Mouse (Mus musculus): ENCODE measurements around the gene Hist1h4d. TPM values are rescaled to one million over a fixed set of nuclear protein-coding genes. Genes with fewer than 3 reads are reported as not detected.
"Not testable (repeated sequence)": the region's sequence is repeated elsewhere in the genome, so short reads cannot be mapped to it uniquely, and the experiment has no call there.

Gene Hist1h4d
- polyA plus RNA-seq, 1 experiment from 2014 or later = 103 TPM

- 3% methylated on average over 3 of the region's 3 CpGs for WGBS
- not testable (repeated sequence) for H3K36me3 ChIP-seq; DNase-seq (ENCODE audit: low spot score); H3K27me3 ChIP-seq (ENCODE audit: low read depth, poor library complexity, severe bottlenecking); H3K9me3 ChIP-seq (replicated peaks)
- Histone ChIP-seq H3K4me1 (peaks cover 23% of the 10 kb centered on the region), H3K27ac (replicated peaks) (peak overlapping the region; percentile 95), H3K4me3 (peak overlapping the region; percentile 60)
Observed at GRCm38 (mm10) chr13:23542225-23542980, 39.0 kb upstream of the Hist1h4d start.

GRCm38 (mm10) chr13:23542999-23543607 lies 38.3 kb upstream of the Hist1h4d start, which contains the start of gene Hist1h2bh:
Gene Hist1h2bh (minus strand): TSS chr13:23543392.
- H3K27me3 ChIP-seq (ENCODE audit: low read depth, poor library complexity, severe bottlenecking); H3K9me3 ChIP-seq (replicated peaks); H3K36me3 ChIP-seq: not testable (repeated sequence)
- 0% methylated on average over 42 of the region's 42 CpGs for WGBS
- Histone ChIP-seq H3K4me3 (peak within 1 kb of the TSS; percentile 60), H3K27ac (replicated peaks) (peak within 1 kb of the TSS; percentile 95), H3K4me1 (peaks cover 17% of the 10 kb centered on the region)
- DNase-seq (ENCODE audit: low spot score) = peak; percentile 79

- Histone ChIP-seq H3K27me3 (ENCODE audit: low read depth, poor library complexity, severe bottlenecking) (no peaks in the 10 kb centered on the region), H3K9me3 (replicated peaks) (no peaks in the 10 kb centered on the region), H3K27ac (replicated peaks) (peak within 1 kb of the TSS; percentile 95), H3K4me3 (peak within 1 kb of the TSS; percentile 60), H3K36me3 (no peaks in the 10 kb centered on the region), H3K4me1 (peaks cover 17% of the 10 kb centered on the region)
- DNase-seq (ENCODE audit: low spot score) = peak; percentile 64
- under 1% methylated on average over 31 of the region's 45 CpGs for WGBS
Observed at GRCm38 (mm10) chr13:23543965-23544786, 37.2 kb upstream of the Hist1h4d start, which contains the start of gene Hist1h3f. Gene Hist1h3f (plus strand): TSS chr13:23544052.

- H3K9me3 ChIP-seq (replicated peaks); H3K27me3 ChIP-seq (ENCODE audit: low read depth, poor library complexity, severe bottlenecking); DNase-seq (ENCODE audit: low spot score); H3K36me3 ChIP-seq: not testable (repeated sequence)
- Histone ChIP-seq H3K4me1 (peaks cover 17% of the 10 kb centered on the region), H3K27ac (replicated peaks) (peak overlapping the region; percentile 95), H3K4me3 (peak overlapping the region; percentile 60)
- WGBS = 0% methylated on average over 13 of the region's 14 CpGs
Observed at GRCm38 (mm10) chr13:23544787-23545120, 36.6 kb upstream of the Hist1h4d start.

GRCm38 (mm10) chr13:23546694-23547093 lies 34.7 kb upstream of the Hist1h4d start:
- Histone ChIP-seq H3K4me3 (peak overlapping the region; percentile 7; the same call in 1 of the 2 replicates), H3K4me1 (peaks cover 25% of the 10 kb centered on the region), H3K36me3 (no peaks in the 10 kb centered on the region), H3K27ac (replicated peaks) (peak overlapping the region; percentile 72), H3K27me3 (ENCODE audit: low read depth, poor library complexity, severe bottlenecking) (no peaks in the 10 kb centered on the region), H3K9me3 (replicated peaks) (no peaks in the 10 kb centered on the region)
- no peak for DNase-seq (ENCODE audit: low spot score)
- 80% methylated on average over 5 of the region's 5 CpGs for WGBS

- DNase-seq (ENCODE audit: low spot score) = no peak
- H3K4me1 ChIP-seq = peaks cover 38% of the 10 kb centered on the region
- peak overlapping the region; percentile 56 for H3K4me3 ChIP-seq
- H3K27ac ChIP-seq (replicated peaks) = peak overlapping the region; percentile 98
- WGBS = 8% methylated on average over 3 of the region's 3 CpGs
- no peaks in the 10 kb centered on the region for H3K27me3 ChIP-seq (ENCODE audit: low read depth, poor library complexity, severe bottlenecking)
- H3K36me3 ChIP-seq = no peaks in the 10 kb centered on the region
- H3K9me3 ChIP-seq (replicated peaks) = no peaks in the 10 kb centered on the region
Observed at GRCm38 (mm10) chr13:23550761-23551145, 30.6 kb upstream of the Hist1h4d start.

- H3K9me3 ChIP-seq (replicated peaks); H3K36me3 ChIP-seq; H3K27me3 ChIP-seq (ENCODE audit: low read depth, poor library complexity, severe bottlenecking): not testable (repeated sequence)
- Histone ChIP-seq H3K4me1 (peaks cover 37% of the 10 kb centered on the region), H3K27ac (replicated peaks) (peak within 1 kb of the TSS; percentile 98), H3K4me3 (peak within 1 kb of the TSS; percentile 56)
- under 1% methylated on average over 47 of the region's 47 CpGs for WGBS
- peak; percentile 92 for DNase-seq (ENCODE audit: low spot score)
Observed at GRCm38 (mm10) chr13:23551146-23551834, 30.1 kb upstream of the Hist1h4d start, which contains the start of gene Hist1h4f. Gene Hist1h4f (minus strand): TSS chr13:23551648.

- Histone ChIP-seq H3K27ac (replicated peaks) (peak overlapping the region; percentile 98), H3K4me3 (peak overlapping the region; percentile 56), H3K27me3 (ENCODE audit: low read depth, poor library complexity, severe bottlenecking) (no peaks in the 10 kb centered on the region), H3K4me1 (peaks cover 42% of the 10 kb centered on the region), H3K9me3 (replicated peaks) (no peaks in the 10 kb centered on the region), H3K36me3 (no peaks in the 10 kb centered on the region)
- DNase-seq (ENCODE audit: low spot score) = no peak
- whole genome bisulfite sequencing = 60% methylated on average over 8 of the region's 8 CpGs
Observed at GRCm38 (mm10) chr13:23551931-23552914, 29.2 kb upstream of the Hist1h4d start.

GRCm38 (mm10) chr13:23552962-23553361 lies 28.4 kb upstream of the Hist1h4d start, which contains the start of gene Hist1h1d:
Gene Hist1h1d (plus strand): TSS chr13:23553262.
- no peaks in the 10 kb centered on the region for H3K36me3 ChIP-seq
- H3K27ac ChIP-seq (replicated peaks) = peak within 1 kb of the TSS; percentile 98
- H3K4me1 ChIP-seq = peaks cover 44% of the 10 kb centered on the region
- H3K27me3 ChIP-seq (ENCODE audit: low read depth, poor library complexity, severe bottlenecking) = no peaks in the 10 kb centered on the region
- DNase-seq (ENCODE audit: low spot score) = no peak
- peak within 1 kb of the TSS; percentile 75 for H3K4me3 ChIP-seq
- no peaks in the 10 kb centered on the region for H3K9me3 ChIP-seq (replicated peaks)

- 26% methylated on average over 9 of the region's 9 CpGs for WGBS
- Histone ChIP-seq H3K27me3 (ENCODE audit: low read depth, poor library complexity, severe bottlenecking) (no peaks in the 10 kb centered on the region), H3K27ac (replicated peaks) (peak overlapping the region; percentile 98), H3K4me1 (peaks cover 41% of the 10 kb centered on the region), H3K4me3 (peak overlapping the region; percentile 75), H3K9me3 (replicated peaks) (no peaks in the 10 kb centered on the region), H3K36me3 (no peaks in the 10 kb centered on the region)
- DNase-seq (ENCODE audit: low spot score) = no peak
Observed at GRCm38 (mm10) chr13:23554393-23554792, 27.0 kb upstream of the Hist1h4d start.

Data from midbrain, embryonic 10.5 days (tissue).